Mouse (Mus musculus) thymus, adult 2 months (tissue): ENCODE measurements around the gene Sdsl.

ENCODE experiments used
- CTCF ChIP-seq: fragments of 200-500 bp; IDR thresholded peaks from 2 replicates; pipeline ENCODE4 v1.5.1; 2012; ENCODE audit warnings: mild to moderate bottlenecking, control low read depth, low read length, moderate library complexity, borderline replicate concordance; ENCODE audit not compliant: control insufficient read depth, poor library complexity, insufficient read depth; ENCODE audit errors: extremely low read depth
- POLR2A ChIP-seq: fragments of 200-500 bp; IDR thresholded peaks from 2 replicates; pipeline ENCODE4 v1.6.1; 2012; ENCODE audit warnings: mild to moderate bottlenecking, low read length, control low read depth, moderate library complexity; ENCODE audit not compliant: control insufficient read depth, poor library complexity, insufficient read depth; ENCODE audit errors: extremely low read depth

GRCm38 (mm10) chr5:120495064-120495702, 22.6 kb upstream of the Sdsl start:
- TF ChIP-seq CTCF (no peak), POLR2A (no peak)
